Mouse (Mus musculus) adrenal gland, postnatal 0 days (tissue): Measurements from ENCODE around the gene Nrros. TPM values are rescaled to one million over a fixed set of nuclear protein-coding genes. Genes with fewer than 3 reads are reported as not detected.

Source experiments
- polyA plus RNA-seq: library from polyadenylated mRNA; unstranded; fragments of >200 nt; fragmentation: Nextera tagmentation; extraction: Ambion mirVana; gene quantifications from 2 replicates; pipeline ENCODE4 v1.2.1, GENCODE M21; 2015

Nrros gene
- 10.7 and 17.3 TPM in 2 replicates for polyA plus RNA-seq

GRCm38 (mm10) chr16:32165281-32165821, at the start of gene Nrros:
Gene Nrros (minus strand): TSS chr16:32165594.

GRCm38 (mm10) chr16:32179333-32179901, 14.0 kb upstream of the Nrros start, which contains the start of gene Bex6:
Gene Bex6 (plus strand): TSS chr16:32179823.

GRCm38 (mm10) chr16:32099638-32100150, 65.7 kb downstream of the Nrros start, which contains the start of the genes Pigx and Cep19:
Gene Pigx (minus strand): TSS chr16:32099740.
Gene Cep19 (plus strand): TSS chr16:32099800.

Other genes with a start within 250 kb of the Nrros start
- 0.58 and 0.68 TPM in 2 replicates for gene Pigz, start 231.7 kb downstream of the Nrros start, polyA plus RNA-seq
- 101 and 102 TPM in 2 replicates for gene 0610012G03Rik, start 217.1 kb downstream of the Nrros start, polyA plus RNA-seq
- gene Ncbp2, start 217.1 kb downstream of the Nrros start, polyA plus RNA-seq: 66.3 and 74.1 TPM in 2 replicates
- gene Senp5, start 162.3 kb downstream of the Nrros start, polyA plus RNA-seq: 5.7 and 7.3 TPM in 2 replicates
- gene Pak2, start 86.3 kb downstream of the Nrros start, polyA plus RNA-seq: 17.1 and 22.1 TPM in 2 replicates
- gene Pigx, start 65.9 kb downstream of the Nrros start, polyA plus RNA-seq: 88.6 and 126 TPM in 2 replicates
- 23.5 and 34.4 TPM in 2 replicates for gene Cep19, start 65.8 kb downstream of the Nrros start, polyA plus RNA-seq
- not detected in 2 replicates for gene Bex6, start 14.2 kb upstream of the Nrros start, polyA plus RNA-seq
- gene Fbxo45, start 81.6 kb upstream of the Nrros start, polyA plus RNA-seq: 8.3 and 9.9 TPM in 2 replicates
- 17.3 and 26.3 TPM in 2 replicates for gene Wdr53, start 81.6 kb upstream of the Nrros start, polyA plus RNA-seq
- gene Smco1, start 105.9 kb upstream of the Nrros start, polyA plus RNA-seq: not detected in 2 replicates
- gene Rnf168, start 111.9 kb upstream of the Nrros start, polyA plus RNA-seq: 13.7 and 21.8 TPM in 2 replicates
- 11.0 and 16.7 TPM in 2 replicates for gene Ubxn7, start 166.7 kb upstream of the Nrros start, polyA plus RNA-seq
- gene Tm4sf19, start 234.9 kb upstream of the Nrros start, polyA plus RNA-seq: not detected in 2 replicates